Mouse (Mus musculus) heart, postnatal 0 days (tissue): ENCODE results near the gene Mbd4. TPM values are rescaled to one million over a fixed set of nuclear protein-coding genes. Genes with fewer than 3 reads are reported as not detected.

Experiments
- ATAC-seq: fragments of 200-750 bp; cut with Nextera tagmentation; 2 replicates; pipeline ENCODE4 v1.8.0; 2017; ENCODE audit warnings: low read depth, moderate number of reproducible peaks, moderate library complexity; ENCODE audit not compliant: insufficient read depth
- DNase-seq: peaks from one replicate; pipeline ENCODE4 v3.0.0-alpha.2; 2016; ENCODE audit warnings: low spot score
- H3K27ac ChIP-seq: fragments of 300-500 bp; sonication (generic); 2 replicates; pipeline ENCODE4 v1.5.1; 2014; ENCODE audit warnings: low read depth, mild to moderate bottlenecking
- H3K27me3 ChIP-seq: fragments of 300-500 bp; sonication (generic); 2 replicates; pipeline ENCODE4 v1.6.1; 2014; ENCODE audit warnings: low read length, mixed read lengths; ENCODE audit not compliant: control insufficient read depth, insufficient read depth
- H3K36me3 ChIP-seq: fragments of 300-500 bp; sonication (generic); replicated peaks from 2 replicates; pipeline ENCODE4 v1.6.1; 2014; ENCODE audit warnings: low read length, mixed read lengths; ENCODE audit not compliant: control insufficient read depth, insufficient read depth
- H3K4me1 ChIP-seq: fragments of 300-500 bp; sonication (generic); 2 replicates; pipeline ENCODE4 v1.6.1; 2014; ENCODE audit warnings: antibody characterized with exemption; ENCODE audit not compliant: control insufficient read depth, insufficient read depth
- H3K4me2 ChIP-seq: fragments of 300-500 bp; sonication (generic); 2 replicates; pipeline ENCODE4 v1.6.1; 2014; ENCODE audit warnings: low read depth, mild to moderate bottlenecking, low read length, moderate library complexity
- H3K4me3 ChIP-seq: fragments of 300-500 bp; sonication (generic); 2 replicates; pipeline ENCODE4 v1.5.1; 2014; ENCODE audit warnings: low read depth, low read length
- H3K9ac ChIP-seq: fragments of 300-500 bp; sonication (generic); replicated peaks from 2 replicates; pipeline ENCODE4 v1.6.1; 2014; ENCODE audit warnings: low read depth, low read length, mixed read lengths
- H3K9me3 ChIP-seq: fragments of 300-500 bp; sonication (generic); replicated peaks from 2 replicates; pipeline ENCODE4 v1.6.1; 2016; ENCODE audit warnings: low read length; ENCODE audit not compliant: control insufficient read depth
- CTCF ChIP-seq: IDR thresholded peaks from 2 replicates; pipeline ENCODE4 v1.5.1; 2016; ENCODE audit warnings: antibody characterized with exemption, control low read depth, low read depth
- EP300 ChIP-seq: IDR thresholded peaks from 2 replicates; pipeline ENCODE4 v1.6.1; 2016; ENCODE audit warnings: antibody characterized with exemption, low read depth
- WGBS: fragments of 180-500 bp; shearing (Covaris S2); extraction: QIAGEN DNeasy Blood & Tissue Kit; methylation state at CpG from one replicate; pipeline ENCODE4 v1.1.7; 2014; 5-methylcytosine and 5-hydroxymethylcytosine counted together
- polyA plus RNA-seq: library from polyadenylated mRNA; unstranded; fragments of >200 nt; fragmentation: Nextera tagmentation; extraction: Ambion mirVana; gene quantifications from 2 replicates; pipeline ENCODE4 v1.2.1, GENCODE M21; 2015
- total RNA-seq: library from RNA; depleted of rRNA; stranded (reverse); fragments of >200 nt; gene quantifications from 2 replicates; pipeline ENCODE4 v1.2.3, GENCODE M21; 2014; ENCODE audit warnings: low replicate concordance; rRNA removed

The Mbd4 gene
- total and polyA plus RNA-seq, 2 experiments from 2014 or later, result 1.5 to 3.4 TPM

- ATAC-seq, result no peak
- TF ChIP-seq EP300 (no peak), CTCF (no peak)
Measured at GRCm38 (mm10) chr6:115801811-115802210, 51.4 kb downstream of the Mbd4 start.

GRCm38 (mm10) chr6:115792691-115793215 is 60.4 kb downstream of the Mbd4 start:
- peaks cover 3% of the 10 kb centered on the region; the same call in 1 of the 2 replicates for H3K4me1 ChIP-seq
- TF ChIP-seq EP300, result no peak
- TF ChIP-seq CTCF, result no peak
- no peak overlapping the region for H3K4me2 ChIP-seq
- no peak overlapping the region for H3K27ac ChIP-seq
- peaks cover 94% of the 10 kb centered on the region for H3K36me3 ChIP-seq
- ATAC-seq (0 out of 2 replicates have a peak, but pooled peaks have one; percentile 19), DNase-seq (no peak)
- no peaks in the 10 kb centered on the region for H3K27me3 ChIP-seq
- WGBS, result 68% methylated on average over 21 of the region's 21 CpGs
- H3K4me3 ChIP-seq, result no peak overlapping the region
- H3K9ac ChIP-seq, result no peak overlapping the region
- H3K9me3 ChIP-seq, result no peaks in the 10 kb centered on the region

More at GRCm38 (mm10) chr6:115801811-115802210, 51.4 kb downstream of the Mbd4 start:
- H3K4me2 ChIP-seq, result no peak overlapping the region
- H3K36me3 ChIP-seq, result peaks cover 90% of the 10 kb centered on the region
- DNase-seq, result no peak
- no peak overlapping the region for H3K4me3 ChIP-seq
- no peak overlapping the region for H3K27ac ChIP-seq
- whole genome bisulfite sequencing, result 86% methylated on average over 3 of the region's 3 CpGs
- H3K9ac ChIP-seq, result no peak overlapping the region
- no peaks in the 10 kb centered on the region for H3K27me3 ChIP-seq
- H3K4me1 ChIP-seq, result peaks cover 10% of the 10 kb centered on the region; the same call in 1 of the 2 replicates
- H3K9me3 ChIP-seq, result no peaks in the 10 kb centered on the region

- Histone ChIP-seq H3K4me1 (peaks cover 3% of the 10 kb centered on the region; the same call in 1 of the 2 replicates), H3K36me3 (peaks cover 93% of the 10 kb centered on the region), H3K9ac (no peak overlapping the region), H3K4me3 (no peak overlapping the region), H3K27ac (no peak overlapping the region), H3K27me3 (no peaks in the 10 kb centered on the region), H3K9me3 (no peaks in the 10 kb centered on the region), H3K4me2 (no peak overlapping the region)
- DNase-seq (no peak), ATAC-seq (peak; percentile 55)
- WGBS, result 59% methylated on average over 34 of the region's 34 CpGs
- TF ChIP-seq CTCF (no peak), EP300 (no peak)
Measured at GRCm38 (mm10) chr6:115791842-115792686, 61.1 kb downstream of the Mbd4 start.

GRCm38 (mm10) chr6:115791016-115791415 is 62.2 kb downstream of the Mbd4 start:
- peak; percentile 37 for DNase-seq
- ATAC-seq, result no peak
- Histone ChIP-seq H3K9ac (no peak overlapping the region), H3K27me3 (no peaks in the 10 kb centered on the region), H3K4me3 (no peak overlapping the region), H3K4me2 (no peak overlapping the region), H3K9me3 (no peaks in the 10 kb centered on the region), H3K27ac (no peak overlapping the region; the same call in 1 of the 2 replicates), H3K4me1 (peaks cover 3% of the 10 kb centered on the region; the same call in 1 of the 2 replicates), H3K36me3 (peaks cover 93% of the 10 kb centered on the region)
- WGBS, result 55% methylated on average over 10 of the region's 10 CpGs
- no peak for TF ChIP-seq CTCF
- TF ChIP-seq EP300, result no peak

Other genes starting within 250 kb of the Mbd4 start
- 182 and 204 TPM in 2 replicates for gene Raf1, start 176.7 kb downstream of the Mbd4 start, total RNA-seq
- 72.3 and 80.6 TPM in 2 replicates for gene Raf1, start 176.7 kb downstream of the Mbd4 start, polyA plus RNA-seq
- 0.23 and 2.3 TPM in 2 replicates for gene Tmem40, start 91.0 kb downstream of the Mbd4 start, total RNA-seq
- gene Tmem40, start 91.0 kb downstream of the Mbd4 start, polyA plus RNA-seq, result 0.26 and 0.40 TPM in 2 replicates
- gene Cand2, start 78.8 kb downstream of the Mbd4 start, total RNA-seq, result 50.9 and 56.5 TPM in 2 replicates
- gene Cand2, start 78.8 kb downstream of the Mbd4 start, polyA plus RNA-seq, result 29.2 and 30.0 TPM in 2 replicates
- gene Rpl32, start 44.6 kb downstream of the Mbd4 start, total RNA-seq, result 1,019 and 1,034 TPM in 2 replicates
- gene Rpl32, start 44.6 kb downstream of the Mbd4 start, polyA plus RNA-seq, result 1,074 and 1,115 TPM in 2 replicates
- 1.5 TPM in 1 of 2 replicates, not detected in the other for gene Efcab12, start 15.0 kb downstream of the Mbd4 start, total RNA-seq
- gene Efcab12, start 15.0 kb downstream of the Mbd4 start, polyA plus RNA-seq, result 0.29 and 0.30 TPM in 2 replicates
- gene Ift122, start 99 bp upstream of the Mbd4 start, total RNA-seq, result 17.8 and 25.8 TPM in 2 replicates
- 13.3 and 13.5 TPM in 2 replicates for gene Ift122, start 99 bp upstream of the Mbd4 start, polyA plus RNA-seq
- 1.3 TPM in 1 of 2 replicates, not detected in the other for gene Rho, start 78.4 kb upstream of the Mbd4 start, total RNA-seq
- 0.04 TPM in 1 of 2 replicates, not detected in the other for gene Rho, start 78.4 kb upstream of the Mbd4 start, polyA plus RNA-seq
- not detected in 2 replicates for gene H1foo, start 91.6 kb upstream of the Mbd4 start, total RNA-seq
- not detected in 2 replicates for gene H1foo, start 91.6 kb upstream of the Mbd4 start, polyA plus RNA-seq
- 82.4 and 166 TPM in 2 replicates for gene Plxnd1, start 141.6 kb upstream of the Mbd4 start, total RNA-seq
- gene Plxnd1, start 141.6 kb upstream of the Mbd4 start, polyA plus RNA-seq, result 28.1 and 37.7 TPM in 2 replicates